Mouse (Mus musculus) heart, adult 2 months (tissue): ENCODE data around the gene Spint5. TPM values are rescaled to one million over a fixed set of nuclear protein-coding genes. Genes with fewer than 3 reads are reported as not detected.

ENCODE experiments used
- DNase-seq, 2 experiments: peaks; one replicate each; pipeline ENCODE4 v3.0.0; 2021
- H3K27ac ChIP-seq: fragments of 200-600 bp; 2 replicates; pipeline ENCODE4 v1.8.1; 2022
- H3K27me3 ChIP-seq: fragments of 200-500 bp; 2 replicates; pipeline ENCODE4 v1.6.1; 2012; ENCODE audit warnings: mild to moderate bottlenecking, low read length, inconsistent platforms, mixed read lengths; ENCODE audit not compliant: control insufficient read depth, insufficient read depth
- H3K36me3 ChIP-seq: fragments of 200-500 bp; 2 replicates; pipeline ENCODE4 v1.6.1; 2012; ENCODE audit warnings: low read length, inconsistent platforms; ENCODE audit not compliant: control insufficient read depth, insufficient read depth
- H3K4me1 ChIP-seq: fragments of 200-500 bp; 2 replicates; pipeline ENCODE4 v1.6.1; 2011; ENCODE audit warnings: low read length; ENCODE audit not compliant: control insufficient read depth, insufficient read depth
- H3K4me3 ChIP-seq: fragments of 200-600 bp; 2 replicates; pipeline ENCODE4 v1.8.1; 2022
- H3K79me2 ChIP-seq: fragments of 200-500 bp; replicated peaks from 2 replicates; pipeline ENCODE4 v1.6.1; 2012; ENCODE audit warnings: mild to moderate bottlenecking, inconsistent platforms, low read length, moderate library complexity, mixed read lengths; ENCODE audit not compliant: control insufficient read depth, insufficient read depth
- H3K9ac ChIP-seq: fragments of 200-500 bp; 2 replicates; pipeline ENCODE4 v1.6.1; 2012; ENCODE audit warnings: low read depth, mild to moderate bottlenecking, control low read depth, inconsistent platforms, low read length, mixed read lengths
- CTCF ChIP-seq: fragments of 200-600 bp; IDR thresholded peaks from 2 replicates; pipeline ENCODE4 v1.8.1; 2022; ENCODE audit warnings: antibody characterized with exemption, mild to moderate bottlenecking, moderate library complexity
- EP300 ChIP-seq: fragments of 200-500 bp; IDR thresholded peaks from 2 replicates; pipeline ENCODE4 v1.6.1; 2011; ENCODE audit warnings: low read depth, low read length, control low read depth; ENCODE audit not compliant: insufficient read depth
- POLR2A ChIP-seq: fragments of 200-500 bp; IDR thresholded peaks from 2 replicates; pipeline ENCODE4 v1.6.1; 2011; ENCODE audit warnings: mild to moderate bottlenecking, low read depth, low read length, control low read depth; ENCODE audit not compliant: insufficient read depth
- WGBS: fragments of 180-500 bp; shearing (Covaris S2); methylation state at CpG from one replicate; pipeline ENCODE4 v1.1.7; 2018; 5-methylcytosine and 5-hydroxymethylcytosine counted together
- intact Hi-C: fragments of 180-260 bp; cut with DNase I; formaldehyde crosslinking; loops from one replicate; pipeline ENCODE4 v1.15.1; 2025
- polyA plus RNA-seq: library from polyadenylated mRNA; depleted of rRNA; stranded (reverse); fragments of >200 nt; gene quantifications from 2 replicates; pipeline ENCODE4 v1.2.3, GENCODE M21; 2012
- total RNA-seq, 2 experiments: library from RNA; stranded (reverse); gene quantifications; 2 replicates each; pipeline ENCODE4 v1.2.3; 2021

Spint5 gene
- total and polyA plus RNA-seq, 3 experiments: not detected

DNA sequence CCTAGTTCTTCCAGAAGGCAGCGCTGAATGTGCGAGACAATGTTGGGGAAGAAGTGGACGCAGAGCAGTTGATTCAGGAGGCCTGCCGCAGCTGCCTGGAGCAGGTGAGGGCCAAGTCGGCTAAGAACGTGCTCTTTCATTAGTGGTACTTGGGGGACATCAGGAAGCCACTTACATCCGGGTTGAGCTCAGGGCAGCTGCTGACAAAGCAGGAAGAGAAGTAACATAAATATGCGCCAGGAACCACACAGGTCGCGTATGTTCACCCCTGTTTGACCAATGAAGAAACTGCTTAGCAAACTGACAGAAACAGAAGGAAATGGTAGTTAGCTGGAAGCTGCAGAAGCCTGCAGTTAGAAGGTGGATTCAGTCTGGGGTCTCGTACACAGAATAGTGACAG, 39.0 kb downstream of the Spint5 start:
- peaks cover 15% of the 10 kb centered on the region for H3K36me3 ChIP-seq
- WGBS: 52% methylated on average over 11 of the region's 11 CpGs
- intact Hi-C loops: no loop called here
- H3K4me3 ChIP-seq: no peak overlapping the region
- no peaks in the 10 kb centered on the region for H3K27me3 ChIP-seq
- TF ChIP-seq CTCF: no peak
- no peak for TF ChIP-seq EP300
- no peak for TF ChIP-seq POLR2A
- H3K4me1 ChIP-seq: peaks cover 1% of the 10 kb centered on the region; the same call in 1 of the 2 replicates
- H3K27ac ChIP-seq: peak overlapping the region; percentile 91
- no peak for DNase-seq
- H3K79me2 ChIP-seq: peaks cover 2% of the 10 kb centered on the region; the same call in 1 of the 2 replicates
- H3K9ac ChIP-seq: no peak overlapping the region

DNA sequence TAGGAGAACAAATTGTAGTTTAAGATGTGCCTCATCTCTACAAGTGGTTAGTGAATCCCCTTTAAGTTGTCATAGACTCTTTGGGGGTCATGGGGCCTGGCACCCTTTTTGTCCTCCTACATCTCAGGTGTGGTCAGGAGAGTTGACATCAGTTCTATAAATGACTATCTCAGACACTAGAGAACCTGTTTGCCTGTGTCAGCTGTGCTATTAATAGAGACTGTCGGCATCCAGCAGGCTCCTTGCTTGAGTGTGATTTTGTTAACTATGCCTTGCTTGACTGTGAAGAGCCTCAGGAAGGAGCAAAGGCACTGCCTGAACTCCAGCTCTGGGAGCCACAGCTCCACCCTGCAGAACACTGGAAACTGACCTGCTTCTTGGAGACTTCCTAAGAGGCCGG, 39.7 kb downstream of the Spint5 start:
- H3K79me2 ChIP-seq: peaks cover 2% of the 10 kb centered on the region; the same call in 1 of the 2 replicates
- H3K27ac ChIP-seq: peak overlapping the region; percentile 91
- DNase-seq: peak in 1 of 2 experiments; percentile 55
- no peaks in the 10 kb centered on the region for H3K27me3 ChIP-seq
- peaks cover 15% of the 10 kb centered on the region for H3K36me3 ChIP-seq
- H3K4me1 ChIP-seq: peaks cover 1% of the 10 kb centered on the region; the same call in 1 of the 2 replicates
- intact Hi-C loops: no loop called here
- WGBS: 47% methylated on average over 2 of the region's 2 CpGs
- peak overlapping the region; percentile 6; the same call in 1 of the 2 replicates for H3K9ac ChIP-seq
- peak; percentile 40; the same call in 1 of the 2 replicates for TF ChIP-seq POLR2A
- no peak for TF ChIP-seq CTCF
- no peak overlapping the region for H3K4me3 ChIP-seq

DNA sequence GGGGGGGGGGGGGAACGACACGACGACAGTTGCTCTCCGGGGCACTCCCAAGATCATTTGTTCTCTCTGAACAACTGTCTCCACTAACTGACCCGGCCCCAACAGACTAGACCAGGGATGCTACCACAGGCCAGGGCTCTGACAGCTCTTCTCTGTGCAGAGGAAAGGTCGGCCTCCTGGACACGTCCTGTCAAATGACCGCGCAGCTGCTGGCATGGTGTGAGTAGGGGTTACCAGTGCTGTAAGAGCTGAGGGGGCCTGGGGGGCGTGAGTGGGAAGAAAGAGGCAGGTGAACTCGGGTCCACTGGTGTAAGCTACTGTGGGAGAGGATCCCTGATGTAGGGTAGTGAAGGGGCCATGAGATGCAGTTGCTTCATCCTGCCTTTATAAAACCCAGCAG, 42.7 kb downstream of the Spint5 start:
- Histone ChIP-seq H3K36me3 (peaks cover 17% of the 10 kb centered on the region), H3K27ac (no peak overlapping the region), H3K4me1 (peaks cover 1% of the 10 kb centered on the region; the same call in 1 of the 2 replicates), H3K79me2 (no peaks in the 10 kb centered on the region), H3K9ac (no peak overlapping the region), H3K4me3 (no peak overlapping the region), H3K27me3 (no peaks in the 10 kb centered on the region)
- no peak for TF ChIP-seq CTCF
- 86% methylated on average over 10 of the region's 11 CpGs for WGBS
- intact Hi-C loops: no loop called here
- no peak for DNase-seq

DNA sequence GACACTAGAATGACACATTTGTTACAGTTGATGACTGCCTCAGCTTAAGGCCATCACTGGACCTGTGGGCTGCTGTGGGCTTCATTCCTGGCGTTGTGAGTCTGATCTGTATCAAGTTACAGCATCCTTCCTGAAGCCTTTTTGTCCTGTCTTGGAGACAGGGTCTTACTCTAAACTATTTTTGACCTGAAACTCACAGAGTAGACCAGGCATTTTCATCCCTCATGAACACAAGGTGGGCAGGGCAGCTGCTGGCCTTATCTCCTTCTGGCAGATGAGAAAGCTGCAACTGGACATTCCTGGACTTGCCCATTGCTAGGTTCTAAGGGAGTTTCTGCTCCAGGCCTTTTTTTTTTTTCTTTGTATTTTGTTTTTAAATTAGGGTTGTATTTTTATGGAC, 43.6 kb downstream of the Spint5 start:
- Histone ChIP-seq H3K79me2 (no peaks in the 10 kb centered on the region), H3K27me3 (no peaks in the 10 kb centered on the region), H3K36me3 (peaks cover 17% of the 10 kb centered on the region), H3K4me1 (peaks cover 1% of the 10 kb centered on the region; the same call in 1 of the 2 replicates), H3K4me3 (no peak overlapping the region), H3K27ac (no peak overlapping the region), H3K9ac (no peak overlapping the region)
- intact Hi-C loops: no loop called here
- no peak for DNase-seq
- 63% methylated on average over 1 of the region's 1 CpGs for WGBS
- TF ChIP-seq EP300 (no peak), POLR2A (no peak), CTCF (no peak)

DNA sequence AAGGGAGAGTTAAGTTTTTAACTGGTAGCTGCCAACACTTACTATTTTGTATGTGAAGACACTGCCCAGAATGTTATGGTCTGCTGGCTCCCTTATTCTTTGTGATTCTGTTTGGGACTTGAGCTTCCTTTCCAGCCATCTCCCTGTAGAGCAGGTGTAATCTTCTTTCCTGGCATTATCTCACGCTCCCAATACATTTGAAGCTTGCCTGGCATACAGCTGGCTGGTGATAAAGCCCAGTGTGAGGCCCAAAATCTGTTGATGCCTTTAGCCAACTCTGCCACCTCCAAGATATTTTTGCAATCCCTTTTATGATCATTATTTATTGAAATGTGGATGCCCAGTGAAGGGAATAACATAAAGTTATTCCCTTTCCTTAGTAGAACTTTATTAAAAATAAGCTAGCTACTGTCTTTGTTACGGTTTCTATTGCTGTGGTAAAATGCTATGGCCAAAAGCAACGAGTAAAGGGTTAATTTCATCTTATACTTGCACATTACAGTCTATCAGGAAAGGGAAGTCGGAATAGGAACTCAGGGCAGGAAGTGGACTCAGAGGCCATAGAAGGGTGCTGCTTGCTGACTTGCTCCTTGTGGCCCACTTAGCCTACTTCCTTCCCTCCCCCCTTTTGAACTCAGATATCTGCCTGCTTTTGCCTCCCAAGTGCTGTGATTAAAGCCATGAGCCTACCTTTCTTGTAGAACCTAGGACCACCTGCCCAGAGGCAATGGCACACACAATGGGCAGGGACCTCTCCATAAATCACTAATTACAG, 45.1 kb downstream of the Spint5 start:
- Histone ChIP-seq H3K36me3 (peaks cover 8% of the 10 kb centered on the region), H3K4me3 (no peak overlapping the region), H3K27ac (no peak overlapping the region), H3K9ac (no peak overlapping the region), H3K27me3 (no peaks in the 10 kb centered on the region), H3K79me2 (no peaks in the 10 kb centered on the region), H3K4me1 (no peaks in the 10 kb centered on the region; the same call in 1 of the 2 replicates)
- no peak for TF ChIP-seq CTCF
- no peak for TF ChIP-seq POLR2A
- no peak for TF ChIP-seq EP300
- intact Hi-C loops: no loop called here
- WGBS: 64% methylated on average over 4 of the region's 4 CpGs
- no peak for DNase-seq

DNA sequence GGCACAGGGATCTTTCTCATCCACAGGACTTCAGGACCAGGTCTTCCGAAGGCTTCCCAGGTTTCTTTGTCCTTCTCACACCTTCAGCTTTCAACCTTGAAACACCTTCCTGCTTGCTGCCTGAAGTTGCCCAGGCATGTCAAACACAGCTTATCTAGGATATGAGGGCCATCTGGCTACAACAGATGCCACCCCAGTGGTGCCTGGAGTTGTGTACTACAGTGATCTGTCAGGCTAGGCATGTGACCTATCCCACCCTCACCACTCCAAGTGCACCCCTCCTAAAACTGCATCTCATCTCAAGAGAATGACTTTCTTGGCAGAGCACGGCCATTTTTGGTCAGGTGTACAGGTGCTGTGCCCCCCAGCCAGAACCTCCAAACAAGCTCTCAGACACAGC, 46.4 kb downstream of the Spint5 start:
- Histone ChIP-seq H3K27me3 (no peaks in the 10 kb centered on the region), H3K36me3 (peaks cover 2% of the 10 kb centered on the region; the same call in 1 of the 2 replicates), H3K4me1 (no peaks in the 10 kb centered on the region), H3K79me2 (no peaks in the 10 kb centered on the region), H3K27ac (no peak overlapping the region), H3K4me3 (no peak overlapping the region), H3K9ac (no peak overlapping the region)
- WGBS: 84% methylated on average over 2 of the region's 2 CpGs
- no peak for DNase-seq
- no peak for TF ChIP-seq POLR2A
- no peak for TF ChIP-seq CTCF
- 0 out of 2 replicates have a peak, but pooled peaks have one; percentile 25 for TF ChIP-seq EP300
- intact Hi-C loops: no loop called here
